Mouse (Mus musculus) brain, embryonic 14.5 days (tissue): ENCODE data around the gene Gmeb1. TPM values are rescaled to one million over a fixed set of nuclear protein-coding genes. Genes with fewer than 3 reads are reported as not detected.

Source experiments
- DNase-seq: peaks from one replicate; pipeline ENCODE4 v3.0.0-alpha.2; 2011; ENCODE audit warnings: low read depth
- CTCF ChIP-seq: fragments of 200-500 bp; IDR thresholded peaks from 2 replicates; pipeline ENCODE4 v1.5.1; 2012; ENCODE audit warnings: inconsistent platforms, mild to moderate bottlenecking, moderate library complexity, borderline replicate concordance; ENCODE audit not compliant: insufficient read depth, insufficient read length; ENCODE audit errors: extremely low read depth
- POLR2A ChIP-seq: fragments of 200-500 bp; IDR thresholded peaks from 2 replicates; pipeline ENCODE4 v1.6.1; 2012; ENCODE audit warnings: mild to moderate bottlenecking, inconsistent platforms, borderline replicate concordance; ENCODE audit not compliant: poor library complexity, insufficient read depth, insufficient read length, severe bottlenecking; ENCODE audit errors: extremely low read depth
- polyA plus RNA-seq: library from polyadenylated mRNA; depleted of rRNA; stranded (reverse); fragments of >200 nt; gene quantifications from 2 replicates; pipeline ENCODE4 v1.2.3, GENCODE M21; 2012; rRNA removed

The Gmeb1 gene
- polyA plus RNA-seq, 1 experiment: 43.8 TPM

- peak; percentile 51 for DNase-seq
- TF ChIP-seq POLR2A: no peak
- peak; percentile 39; the same call in 1 of the 2 replicates for TF ChIP-seq CTCF
Measured at GRCm38 (mm10) chr4:132180710-132181109, 80.7 kb downstream of the Gmeb1 start.

DNA sequence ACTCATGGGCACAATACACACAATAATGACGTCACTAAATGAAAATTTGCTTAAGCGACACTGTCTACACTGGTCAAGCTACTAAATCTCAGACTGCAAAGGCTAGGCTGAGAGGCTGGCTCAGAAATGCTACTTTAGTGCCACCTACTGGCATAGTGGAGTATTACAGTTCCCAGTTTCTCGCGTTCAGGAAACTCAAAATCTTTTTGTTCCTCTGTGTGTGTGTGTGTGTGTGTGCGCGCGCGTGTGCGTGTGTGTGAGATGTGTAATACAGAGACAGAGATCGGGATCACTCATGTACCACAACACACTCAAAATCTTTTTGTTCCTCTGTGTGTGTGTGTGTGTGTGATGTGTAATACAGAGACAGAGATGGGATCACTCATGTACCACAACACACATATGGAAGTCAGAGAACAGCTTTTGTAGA lies 82.8 kb downstream of the Gmeb1 start:
- DNase-seq: peak; percentile 78
- no peak for TF ChIP-seq POLR2A
- TF ChIP-seq CTCF: peak; percentile 77; the same call in 1 of the 2 replicates

GRCm38 (mm10) chr4:132176474-132176873 lies 84.9 kb downstream of the Gmeb1 start:
- TF ChIP-seq POLR2A (no peak), CTCF (no peak)
- no peak for DNase-seq

Other genes with a start within 250 kb of the Gmeb1 start
- gene Gm10300, start 186.9 kb downstream of the Gmeb1 start, polyA plus RNA-seq: not detected in 2 replicates
- 86.3 and 111 TPM in 2 replicates for gene Epb41, start 186.3 kb downstream of the Gmeb1 start, polyA plus RNA-seq
- gene Oprd1, start 117.1 kb downstream of the Gmeb1 start, polyA plus RNA-seq: 0.28 and 0.41 TPM in 2 replicates
- gene Ythdf2, start 49.3 kb downstream of the Gmeb1 start, polyA plus RNA-seq: 46.6 and 52.2 TPM in 2 replicates
- gene Taf12, start 12.8 kb upstream of the Gmeb1 start, polyA plus RNA-seq: 24.5 and 25.8 TPM in 2 replicates
- 0.66 and 0.82 TPM in 2 replicates for gene Rab42, start 41.8 kb upstream of the Gmeb1 start, polyA plus RNA-seq
- gene Trnau1ap, start 67.9 kb upstream of the Gmeb1 start, polyA plus RNA-seq: 22.2 and 30.5 TPM in 2 replicates
- gene Rcc1, start 92.0 kb upstream of the Gmeb1 start, polyA plus RNA-seq: 19.3 and 21.2 TPM in 2 replicates
- gene Phactr4, start 160.9 kb upstream of the Gmeb1 start, polyA plus RNA-seq: 13.6 and 18.2 TPM in 2 replicates
- 5.8 and 8.3 TPM in 2 replicates for gene Med18, start 202.3 kb upstream of the Gmeb1 start, polyA plus RNA-seq
- 5.1 and 6.1 TPM in 2 replicates for gene Sesn2, start 248.9 kb upstream of the Gmeb1 start, polyA plus RNA-seq